Mouse (Mus musculus) intestine, postnatal 0 days (tissue): ENCODE results near the gene Csf2rb2. TPM values are rescaled to one million over a fixed set of nuclear protein-coding genes. Genes with fewer than 3 reads are reported as not detected.
"Not testable (repeated sequence)": the region's sequence is repeated elsewhere in the genome, so short reads cannot be mapped to it uniquely, and the experiment has no call there.

Experiments
- ATAC-seq: fragments of 200-750 bp; cut with Nextera tagmentation; 2 replicates; pipeline ENCODE4 v1.8.0; 2017; ENCODE audit warnings: mild to moderate bottlenecking, moderate TSS enrichment, moderate library complexity
- H3K27ac ChIP-seq: fragments of 300-500 bp; sonication (generic); 2 replicates; pipeline ENCODE4 v1.5.1; 2014; ENCODE audit warnings: mild to moderate bottlenecking, low read depth, low read length, moderate library complexity
- H3K27me3 ChIP-seq: fragments of 300-500 bp; sonication (generic); replicated peaks from 2 replicates; pipeline ENCODE4 v1.6.1; 2014; ENCODE audit warnings: low read length, mixed read lengths; ENCODE audit not compliant: control insufficient read depth, insufficient read depth
- H3K36me3 ChIP-seq: fragments of 300-500 bp; sonication (generic); 2 replicates; pipeline ENCODE4 v1.6.1; 2014; ENCODE audit warnings: mild to moderate bottlenecking, moderate library complexity; ENCODE audit not compliant: control insufficient read depth, insufficient read depth
- H3K4me1 ChIP-seq: fragments of 300-500 bp; sonication (generic); replicated peaks from 2 replicates; pipeline ENCODE4 v1.6.1; 2014; ENCODE audit warnings: antibody characterized with exemption, low read length, mixed read lengths; ENCODE audit not compliant: control insufficient read depth, insufficient read depth
- H3K4me2 ChIP-seq: fragments of 300-500 bp; sonication (generic); replicated peaks from 2 replicates; pipeline ENCODE4 v1.6.1; 2014; ENCODE audit warnings: low read depth, mild to moderate bottlenecking, moderate library complexity
- H3K4me3 ChIP-seq: fragments of 300-500 bp; sonication (generic); 2 replicates; pipeline ENCODE4 v1.5.1; 2014; ENCODE audit warnings: low read depth, low read length
- H3K9ac ChIP-seq: fragments of 300-500 bp; sonication (generic); 2 replicates; pipeline ENCODE4 v1.6.1; 2014; ENCODE audit warnings: mild to moderate bottlenecking, low read depth, low read length
- H3K9me3 ChIP-seq: fragments of 300-500 bp; sonication (generic); 2 replicates; pipeline ENCODE4 v1.6.1; 2016; ENCODE audit warnings: mixed run types; ENCODE audit not compliant: control insufficient read depth
- CTCF ChIP-seq: sonication (generic); IDR thresholded peaks from 2 replicates; pipeline ENCODE4 v1.5.1; 2016; ENCODE audit warnings: low read depth, mild to moderate bottlenecking, control low read depth, antibody characterized with exemption, moderate library complexity
- WGBS: fragments of 180-500 bp; shearing (Covaris S2); extraction: QIAGEN DNeasy Blood & Tissue Kit; methylation state at CpG from one replicate; pipeline ENCODE4 v1.1.7; 2014; 5-methylcytosine and 5-hydroxymethylcytosine counted together
- polyA plus RNA-seq: library from polyadenylated mRNA; unstranded; fragments of >200 nt; fragmentation: Nextera tagmentation; extraction: Ambion mirVana; gene quantifications from 2 replicates; pipeline ENCODE4 v1.2.1, GENCODE M21; 2015

Gene Csf2rb2
- polyA plus RNA-seq, 1 experiment from 2014 or later = 0.42 TPM

- not testable (repeated sequence) for H3K9me3 ChIP-seq, H3K36me3 ChIP-seq, H3K27ac ChIP-seq, H3K27me3 ChIP-seq, H3K4me1 ChIP-seq, H3K4me3 ChIP-seq, ATAC-seq, H3K9ac ChIP-seq, H3K4me2 ChIP-seq
- 32% methylated on average over 7 of the region's 7 CpGs for WGBS
- TF ChIP-seq CTCF = peak; percentile 96
These were observed 34.3 kb upstream of the Csf2rb2 start for GRCm38 (mm10) chr15:78339627-78340423.

- TF ChIP-seq CTCF = no peak
- Histone ChIP-seq H3K27ac (no peak overlapping the region), H3K4me1 (no peaks in the 10 kb centered on the region), H3K9ac (no peak overlapping the region), H3K4me2 (no peak overlapping the region), H3K9me3 (no peaks in the 10 kb centered on the region), H3K27me3 (no peaks in the 10 kb centered on the region), H3K4me3 (no peak overlapping the region), H3K36me3 (no peaks in the 10 kb centered on the region)
- no peak for ATAC-seq
- 76% methylated on average over 3 of the region's 3 CpGs for WGBS
These were observed 28.9 kb upstream of the Csf2rb2 start for GRCm38 (mm10) chr15:78334380-78334779.

- no peak overlapping the region for H3K4me3 ChIP-seq
- H3K4me2 ChIP-seq = no peak overlapping the region
- H3K27me3 ChIP-seq = no peaks in the 10 kb centered on the region
- no peaks in the 10 kb centered on the region for H3K4me1 ChIP-seq
- no peaks in the 10 kb centered on the region for H3K9me3 ChIP-seq
- no peaks in the 10 kb centered on the region for H3K36me3 ChIP-seq
- 59% methylated on average over 6 of the region's 6 CpGs for WGBS
- ATAC-seq = no peak
- TF ChIP-seq CTCF = no peak
- H3K9ac ChIP-seq = no peak overlapping the region
- H3K27ac ChIP-seq = no peak overlapping the region
These were observed 27.5 kb upstream of the Csf2rb2 start for GRCm38 (mm10) chr15:78332981-78333380.

DNA sequence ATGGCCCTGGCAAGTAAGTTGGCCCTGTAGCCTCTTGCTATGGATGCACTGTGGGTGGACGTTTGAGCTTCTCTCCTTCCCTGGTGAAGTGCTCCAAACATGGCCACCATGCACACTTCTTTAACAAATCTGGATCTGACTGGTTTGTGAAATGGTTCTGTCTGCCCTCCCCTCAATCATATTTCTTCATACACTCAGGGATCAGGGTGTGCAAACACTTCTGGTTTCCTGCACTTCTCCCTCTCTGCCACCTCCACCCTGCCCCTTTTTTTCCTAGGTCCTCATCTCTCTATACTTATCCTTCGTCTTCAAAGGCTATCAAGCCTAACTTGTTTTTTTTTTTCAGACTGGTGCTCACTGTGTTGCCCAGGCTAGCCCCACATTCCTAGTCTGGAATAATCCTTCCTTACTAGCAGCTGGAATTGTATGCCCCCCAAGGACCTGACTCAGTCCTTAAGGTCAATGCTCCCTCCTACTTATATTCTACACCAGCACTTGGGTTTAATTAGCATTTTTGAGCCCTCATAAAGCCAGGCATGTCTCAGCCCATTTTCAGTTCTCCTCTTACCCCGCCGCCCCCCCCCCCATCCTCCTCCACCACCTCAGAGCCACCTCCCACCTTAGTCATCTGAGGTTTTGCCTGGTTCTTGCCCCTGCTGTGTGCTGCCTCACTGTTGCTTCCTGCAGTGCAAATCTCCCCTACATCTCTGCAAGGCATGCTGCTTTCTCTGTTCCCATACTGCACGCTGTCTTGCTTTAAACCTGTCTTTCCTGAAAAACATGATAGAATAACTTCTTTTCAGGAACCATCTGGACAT, 26.2 kb upstream of the Csf2rb2 start:
- 59% methylated on average over 5 of the region's 5 CpGs for WGBS

DNA sequence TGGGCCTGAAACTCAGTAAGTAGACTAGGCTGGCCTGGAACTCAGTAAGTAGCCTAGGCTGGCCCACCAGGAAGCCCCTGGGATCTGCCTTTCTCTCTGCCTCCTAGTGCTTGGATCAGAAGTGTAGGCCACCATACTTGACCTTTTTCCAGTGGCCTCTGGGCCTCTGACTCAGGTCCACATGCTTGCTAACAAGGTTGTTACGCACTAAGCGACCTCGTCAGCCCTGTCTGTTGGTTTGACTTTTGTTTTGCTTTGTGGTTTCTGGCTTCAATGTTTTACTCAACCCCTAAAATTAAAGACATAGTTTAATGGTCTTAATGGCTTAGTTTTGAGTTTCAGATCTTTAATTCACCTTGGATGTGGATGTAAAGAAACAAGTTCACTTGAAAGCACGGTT, 25.2 kb upstream of the Csf2rb2 start:
- no peak for ATAC-seq
- 87% methylated on average over 4 of the region's 4 CpGs for WGBS
- H3K36me3 ChIP-seq = no peaks in the 10 kb centered on the region
- H3K4me1 ChIP-seq = no peaks in the 10 kb centered on the region
- H3K4me2 ChIP-seq = no peak overlapping the region
- H3K27ac ChIP-seq = no peak overlapping the region
- no peak for TF ChIP-seq CTCF
- H3K27me3 ChIP-seq = no peaks in the 10 kb centered on the region
- H3K4me3 ChIP-seq = no peak overlapping the region
- H3K9me3 ChIP-seq = no peaks in the 10 kb centered on the region
- H3K9ac ChIP-seq = no peak overlapping the region

More for the DNA sequence above, 26.2 kb upstream of the Csf2rb2 start:
- no peak overlapping the region for H3K4me2 ChIP-seq
- no peaks in the 10 kb centered on the region for H3K36me3 ChIP-seq
- no peak for ATAC-seq
- H3K9me3 ChIP-seq = no peaks in the 10 kb centered on the region
- no peak for TF ChIP-seq CTCF
- H3K27ac ChIP-seq = no peak overlapping the region
- H3K4me3 ChIP-seq = no peak overlapping the region
- H3K4me1 ChIP-seq = no peaks in the 10 kb centered on the region
- no peaks in the 10 kb centered on the region for H3K27me3 ChIP-seq
- no peak overlapping the region for H3K9ac ChIP-seq

DNA sequence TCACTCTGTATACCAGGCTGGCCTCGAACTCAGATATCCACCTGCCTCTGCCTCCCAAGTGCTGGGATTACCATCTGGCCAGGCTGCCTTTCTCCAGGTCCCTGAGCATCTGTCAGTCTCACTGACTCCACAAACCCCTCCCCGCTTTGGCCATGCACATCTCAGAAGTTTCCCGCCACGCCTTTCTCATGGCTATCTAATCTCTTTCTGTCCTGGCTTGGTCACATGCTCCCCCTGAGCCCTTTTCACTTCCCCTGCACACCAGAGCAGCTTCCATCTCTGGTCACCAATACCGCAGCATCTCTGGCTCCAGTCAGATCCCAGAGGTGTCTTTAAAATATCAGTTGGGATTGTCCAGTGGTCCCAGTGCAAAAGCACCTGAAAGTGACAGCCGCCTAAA, 24.5 kb upstream of the Csf2rb2 start:
- WGBS = 63% methylated on average over 6 of the region's 6 CpGs
- not testable (repeated sequence) for ATAC-seq, H3K4me1 ChIP-seq, H3K4me2 ChIP-seq, H3K9me3 ChIP-seq, H3K9ac ChIP-seq, H3K4me3 ChIP-seq, H3K36me3 ChIP-seq, H3K27ac ChIP-seq, H3K27me3 ChIP-seq
